Mouse (Mus musculus): ENCODE measurements around the gene Mrpl12.
"Not testable (repeated sequence)": the region's sequence is repeated elsewhere in the genome, so short reads cannot be mapped to it uniquely, and the experiment has no call there.

Mrpl12 gene

GRCm38 (mm10) chr11:120507611-120508289, 23.3 kb downstream of the Mrpl12 start:
- in situ Hi-C loops (cut with MboI; ENCODE audit: low sequenced_read_pairs), result no loop called here

GRCm38 (mm10) chr11:120508290-120508870, 24.0 kb downstream of the Mrpl12 start:
- in situ Hi-C loops (cut with MboI; ENCODE audit: low sequenced_read_pairs), result no loop called here

- in situ Hi-C loops (cut with MboI; ENCODE audit: low sequenced_read_pairs), result no loop called here
Observed at GRCm38 (mm10) chr11:120509940-120510339, 25.5 kb downstream of the Mrpl12 start.

GRCm38 (mm10) chr11:120510375-120511030, 26.1 kb downstream of the Mrpl12 start:
- in situ Hi-C loops (cut with MboI; ENCODE audit: low sequenced_read_pairs), result no loop called here

- in situ Hi-C loops (cut with MboI; ENCODE audit: low sequenced_read_pairs), result no loop called here
Observed at GRCm38 (mm10) chr11:120512790-120513453, 28.5 kb downstream of the Mrpl12 start.

GRCm38 (mm10) chr11:120514262-120514661, 29.8 kb downstream of the Mrpl12 start:
- in situ Hi-C loops (cut with MboI; ENCODE audit: low sequenced_read_pairs), result not testable (repeated sequence)

GRCm38 (mm10) chr11:120515611-120516010, 31.2 kb downstream of the Mrpl12 start:
- in situ Hi-C loops (cut with MboI; ENCODE audit: low sequenced_read_pairs), result no loop called here

GRCm38 (mm10) chr11:120517147-120517546, 32.7 kb downstream of the Mrpl12 start:
- in situ Hi-C loops (cut with MboI; ENCODE audit: low sequenced_read_pairs), result no loop called here

GRCm38 (mm10) chr11:120518027-120518426, 33.6 kb downstream of the Mrpl12 start:
- in situ Hi-C loops (cut with MboI; ENCODE audit: low sequenced_read_pairs), result no loop called here

- in situ Hi-C loops (cut with MboI; ENCODE audit: low sequenced_read_pairs), result no loop called here
Observed at GRCm38 (mm10) chr11:120518558-120518957, 34.1 kb downstream of the Mrpl12 start.

- in situ Hi-C loops (cut with MboI; ENCODE audit: low sequenced_read_pairs), result no loop called here
Observed at GRCm38 (mm10) chr11:120519738-120520137, 35.3 kb downstream of the Mrpl12 start.

- in situ Hi-C loops (cut with MboI; ENCODE audit: low sequenced_read_pairs), result no loop called here
Observed at GRCm38 (mm10) chr11:120520498-120520897, 36.1 kb downstream of the Mrpl12 start.

- in situ Hi-C loops (cut with MboI; ENCODE audit: low sequenced_read_pairs), result no loop called here
Observed at GRCm38 (mm10) chr11:120520967-120521540, 36.6 kb downstream of the Mrpl12 start.

GRCm38 (mm10) chr11:120522581-120522980, 38.2 kb downstream of the Mrpl12 start:
- in situ Hi-C loops (cut with MboI; ENCODE audit: low sequenced_read_pairs), result no loop called here

GRCm38 (mm10) chr11:120525959-120526358, 41.5 kb downstream of the Mrpl12 start:
- in situ Hi-C loops (cut with MboI; ENCODE audit: low sequenced_read_pairs), result no loop called here

- in situ Hi-C loops (cut with MboI; ENCODE audit: low sequenced_read_pairs), result no loop called here
Observed at GRCm38 (mm10) chr11:120527690-120528354, 43.4 kb downstream of the Mrpl12 start.

GRCm38 (mm10) chr11:120528903-120529302, 44.5 kb downstream of the Mrpl12 start:
- in situ Hi-C loops (cut with MboI; ENCODE audit: low sequenced_read_pairs), result no loop called here

GRCm38 (mm10) chr11:120530085-120530964, 45.9 kb downstream of the Mrpl12 start, which contains the start of gene Gcgr:
TSS of gene Gcgr (plus strand) at chr11:120530699.
- in situ Hi-C loops (cut with MboI; ENCODE audit: low sequenced_read_pairs), result no loop called here

GRCm38 (mm10) chr11:120531646-120532045, 47.2 kb downstream of the Mrpl12 start:
- in situ Hi-C loops (cut with MboI; ENCODE audit: low sequenced_read_pairs), result no loop called here

- in situ Hi-C loops (cut with MboI; ENCODE audit: low sequenced_read_pairs), result no loop called here
Observed at GRCm38 (mm10) chr11:120534093-120534492, 49.7 kb downstream of the Mrpl12 start.
